Mouse (Mus musculus): Measurements from ENCODE around the gene Lrrc40. TPM values are rescaled to one million over a fixed set of nuclear protein-coding genes. Genes with fewer than 3 reads are reported as not detected.

The Lrrc40 gene
- polyA plus RNA-seq, 1 experiment from 2014 or later: 39.7 TPM

DNA sequence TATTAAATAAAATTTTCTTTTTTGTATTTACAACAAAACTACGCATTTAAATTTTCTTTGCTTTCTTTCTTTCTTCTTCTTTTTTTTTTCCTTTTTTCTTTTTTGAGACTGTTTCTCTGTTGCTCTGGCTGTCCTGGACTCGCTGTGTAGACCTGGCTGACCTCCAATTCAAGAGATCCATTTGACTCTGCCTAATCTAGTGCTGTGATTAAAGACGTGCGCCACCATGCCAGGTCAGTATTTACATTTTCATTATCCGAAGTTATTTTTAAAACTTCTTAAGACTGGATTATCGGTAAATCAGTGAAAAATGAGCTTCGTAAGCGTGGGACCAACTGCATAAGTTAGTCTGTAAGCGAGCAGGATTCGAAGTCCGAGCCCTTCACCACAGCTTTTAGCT lies 596 bp upstream of the Lrrc40 start:
- no peak for ATAC-seq (replicated peaks; ENCODE audit: extremely low read depth, insufficient read depth, low FRiP score)
- H3K4me2 ChIP-seq (ENCODE audit: low read depth, low read length): peak overlapping the region; percentile 88
- H3K4me1 ChIP-seq (ENCODE audit: control insufficient read depth, insufficient read depth, low read length): peaks cover 22% of the 10 kb centered on the region
- H3K27ac ChIP-seq (ENCODE audit: low read length): peak overlapping the region; percentile 92
- H3K9me3 ChIP-seq (replicated peaks; ENCODE audit: control insufficient read depth, low read length): no peaks in the 10 kb centered on the region
- peak overlapping the region; percentile 97 for H3K9ac ChIP-seq (ENCODE audit: low read length)
- H3K27me3 ChIP-seq (ENCODE audit: control insufficient read depth, insufficient read depth, low read length): no peaks in the 10 kb centered on the region
- H3K36me3 ChIP-seq (ENCODE audit: control insufficient read depth, insufficient read depth): no peaks in the 10 kb centered on the region
- H3K4me3 ChIP-seq (ENCODE audit: low read length): peak overlapping the region; percentile 92
- 2% methylated on average over 11 of the region's 11 CpGs for WGBS

DNA sequence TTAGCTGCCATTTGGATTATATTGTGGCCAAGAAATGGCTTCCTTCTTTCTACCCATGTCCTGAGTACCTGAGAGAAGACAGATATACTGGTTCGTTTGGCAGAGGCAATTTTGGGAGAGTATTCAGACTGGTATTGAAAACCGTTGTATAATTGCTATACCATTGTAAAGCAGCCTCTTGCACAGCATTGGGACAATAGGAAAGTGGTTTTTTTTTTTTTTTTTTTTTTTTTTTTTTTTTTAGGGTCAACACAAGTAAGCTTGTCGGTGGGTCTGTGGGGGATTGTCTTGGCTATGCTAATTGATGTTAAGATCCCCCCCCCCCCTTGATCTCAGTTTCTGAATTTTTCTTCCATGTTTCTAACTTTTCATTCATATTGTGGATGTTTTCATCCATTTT lies 1.6 kb downstream of the Lrrc40 start:
- Histone ChIP-seq H3K36me3 (ENCODE audit: control insufficient read depth, insufficient read depth) (no peaks in the 10 kb centered on the region), H3K27ac (ENCODE audit: low read length) (no peak overlapping the region), H3K4me2 (ENCODE audit: low read depth, low read length) (no peak overlapping the region), H3K4me1 (ENCODE audit: control insufficient read depth, insufficient read depth, low read length) (peaks cover 15% of the 10 kb centered on the region), H3K9me3 (replicated peaks; ENCODE audit: control insufficient read depth, low read length) (no peaks in the 10 kb centered on the region), H3K27me3 (ENCODE audit: control insufficient read depth, insufficient read depth, low read length) (no peaks in the 10 kb centered on the region), H3K9ac (ENCODE audit: low read length) (no peak overlapping the region), H3K4me3 (ENCODE audit: low read length) (no peak overlapping the region)
- WGBS: 87% methylated on average over 3 of the region's 3 CpGs
- no peak for ATAC-seq (replicated peaks; ENCODE audit: extremely low read depth, insufficient read depth, low FRiP score)

DNA sequence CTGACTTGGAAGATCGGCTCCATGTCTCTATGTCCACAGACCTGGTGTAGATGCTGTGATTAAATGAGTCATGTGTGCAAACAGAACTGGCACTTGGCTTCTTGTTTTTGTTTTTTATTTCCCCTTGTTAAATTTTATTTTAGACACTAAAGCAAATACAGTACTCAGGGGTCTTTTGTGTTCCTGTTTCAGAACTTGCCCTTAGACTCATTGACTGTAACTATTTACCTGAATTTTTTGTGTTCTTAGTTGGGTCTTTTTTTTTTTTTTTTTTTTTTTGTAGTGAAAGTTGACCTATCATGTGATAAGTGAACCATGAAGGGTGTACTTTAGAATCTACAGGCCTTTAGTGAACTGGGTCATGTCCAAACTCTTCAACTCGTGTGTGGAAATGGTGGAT lies 4.3 kb downstream of the Lrrc40 start:
- H3K27ac ChIP-seq (ENCODE audit: low read length): no peak overlapping the region
- no peak overlapping the region for H3K4me2 ChIP-seq (ENCODE audit: low read depth, low read length)
- H3K36me3 ChIP-seq (ENCODE audit: control insufficient read depth, insufficient read depth): no peaks in the 10 kb centered on the region
- H3K4me3 ChIP-seq (ENCODE audit: low read length): no peak overlapping the region
- H3K4me1 ChIP-seq (ENCODE audit: control insufficient read depth, insufficient read depth, low read length): peaks cover 3% of the 10 kb centered on the region
- H3K9ac ChIP-seq (ENCODE audit: low read length): no peak overlapping the region
- H3K9me3 ChIP-seq (replicated peaks; ENCODE audit: control insufficient read depth, low read length): no peaks in the 10 kb centered on the region
- WGBS: 83% methylated on average over 2 of the region's 2 CpGs
- no peak for ATAC-seq (replicated peaks; ENCODE audit: extremely low read depth, insufficient read depth, low FRiP score)
- no peaks in the 10 kb centered on the region for H3K27me3 ChIP-seq (ENCODE audit: control insufficient read depth, insufficient read depth, low read length)

DNA sequence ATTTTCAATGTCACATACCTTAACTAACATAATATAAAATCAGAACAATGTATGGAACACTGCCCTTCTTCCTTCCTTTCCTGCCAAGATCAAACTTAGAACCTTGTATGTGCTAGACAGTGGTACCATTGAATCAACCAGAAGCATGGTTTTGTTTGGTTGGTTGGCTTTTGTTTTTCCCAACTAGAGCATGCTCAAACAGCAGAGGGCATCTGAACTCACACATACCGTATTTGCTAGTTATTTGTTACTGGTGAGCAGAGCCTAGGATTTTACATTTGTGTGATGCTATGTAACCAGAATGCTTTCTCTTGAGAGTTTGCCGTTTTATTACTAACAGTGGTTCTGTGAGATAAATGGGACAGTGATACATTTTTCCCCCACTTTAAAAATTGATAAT lies 13.0 kb downstream of the Lrrc40 start:
- no peak for ATAC-seq (replicated peaks; ENCODE audit: extremely low read depth, insufficient read depth, low FRiP score)
- Histone ChIP-seq H3K36me3 (ENCODE audit: control insufficient read depth, insufficient read depth) (peaks cover 6% of the 10 kb centered on the region; the same call in 1 of the 2 replicates), H3K4me1 (ENCODE audit: control insufficient read depth, insufficient read depth, low read length) (no peaks in the 10 kb centered on the region), H3K9ac (ENCODE audit: low read length) (no peak overlapping the region), H3K27me3 (ENCODE audit: control insufficient read depth, insufficient read depth, low read length) (no peaks in the 10 kb centered on the region), H3K27ac (ENCODE audit: low read length) (no peak overlapping the region), H3K9me3 (replicated peaks; ENCODE audit: control insufficient read depth, low read length) (no peaks in the 10 kb centered on the region), H3K4me3 (ENCODE audit: low read length) (no peak overlapping the region), H3K4me2 (ENCODE audit: low read depth, low read length) (no peak overlapping the region)
- WGBS: 84% methylated on average over 2 of the region's 2 CpGs

DNA sequence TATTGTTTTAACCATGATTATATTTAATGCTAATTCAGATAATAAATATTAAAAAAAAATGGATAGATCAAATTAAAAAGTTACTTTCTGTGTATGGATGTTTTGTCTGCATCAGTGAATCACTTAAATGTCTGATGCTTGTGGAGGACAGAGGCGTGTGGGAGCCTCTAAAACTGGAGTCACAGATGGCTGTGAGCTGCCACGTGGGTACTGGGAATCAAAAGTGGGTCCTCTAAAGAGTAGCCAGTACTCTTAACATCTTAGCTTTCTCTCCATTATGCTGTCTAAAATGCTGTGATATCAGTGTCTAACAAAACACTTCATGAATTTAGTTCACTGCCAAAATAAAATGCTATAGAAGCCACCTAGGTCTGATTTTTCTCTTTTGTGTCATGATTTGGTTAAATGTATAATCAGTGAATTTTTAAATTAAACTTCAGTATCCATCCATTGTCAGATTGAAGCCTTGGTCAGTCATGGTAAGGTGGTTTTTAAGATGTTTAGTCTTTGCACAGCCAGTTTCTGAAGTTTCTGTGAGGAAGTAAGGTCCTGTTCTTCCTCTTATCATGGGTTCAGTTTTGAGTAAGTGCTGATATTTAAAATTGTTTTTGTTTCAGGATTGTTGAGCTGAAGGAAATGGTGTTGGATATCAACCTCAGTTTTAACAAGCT lies 24.3 kb downstream of the Lrrc40 start:
- Histone ChIP-seq H3K9me3 (replicated peaks; ENCODE audit: control insufficient read depth, low read length) (no peaks in the 10 kb centered on the region), H3K36me3 (ENCODE audit: control insufficient read depth, insufficient read depth) (peaks cover 31% of the 10 kb centered on the region), H3K27me3 (ENCODE audit: control insufficient read depth, insufficient read depth, low read length) (no peaks in the 10 kb centered on the region), H3K27ac (ENCODE audit: low read length) (no peak overlapping the region), H3K4me1 (ENCODE audit: control insufficient read depth, insufficient read depth, low read length) (no peaks in the 10 kb centered on the region), H3K4me2 (ENCODE audit: low read depth, low read length) (no peak overlapping the region), H3K4me3 (ENCODE audit: low read length) (no peak overlapping the region), H3K9ac (ENCODE audit: low read length) (no peak overlapping the region)
- no peak for ATAC-seq (replicated peaks; ENCODE audit: extremely low read depth, insufficient read depth, low FRiP score)
- 86% methylated on average over 2 of the region's 2 CpGs for WGBS

DNA sequence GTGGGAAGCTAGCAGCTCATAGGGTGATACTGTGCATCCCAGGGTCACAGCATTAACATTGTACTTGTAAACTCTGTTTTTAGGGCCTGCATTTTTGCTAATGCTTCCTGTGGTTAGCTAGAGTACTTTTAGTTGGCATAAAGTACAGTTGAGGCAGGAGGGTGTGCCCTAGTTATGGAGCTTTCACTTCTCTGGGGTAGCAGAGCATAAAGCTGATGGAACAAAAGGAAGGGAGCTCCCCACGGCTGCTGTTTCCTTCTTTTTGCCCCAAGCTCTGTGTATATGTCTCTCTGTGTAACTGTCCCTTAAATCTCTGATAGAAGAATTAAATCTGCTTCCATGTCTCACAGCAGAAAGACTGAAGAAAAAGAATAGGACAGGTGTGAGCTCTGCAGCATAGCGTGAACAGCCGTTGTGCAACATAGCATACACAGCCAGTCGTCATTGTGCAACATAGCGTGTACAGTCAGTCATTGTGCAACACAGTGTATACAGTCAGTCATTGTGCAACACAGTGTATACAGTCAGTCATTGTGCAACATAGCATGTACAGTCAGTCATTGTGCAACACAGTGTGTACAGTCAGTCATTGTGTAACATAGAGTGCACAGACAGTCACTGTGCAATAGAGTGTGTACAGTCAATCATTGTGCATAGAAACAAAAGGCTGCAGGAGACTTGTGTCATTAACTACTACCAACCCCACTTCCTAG lies 25.5 kb downstream of the Lrrc40 start:
- no peaks in the 10 kb centered on the region for H3K27me3 ChIP-seq (ENCODE audit: control insufficient read depth, insufficient read depth, low read length)
- H3K9me3 ChIP-seq (replicated peaks; ENCODE audit: control insufficient read depth, low read length): no peaks in the 10 kb centered on the region
- no peak overlapping the region for H3K9ac ChIP-seq (ENCODE audit: low read length)
- ATAC-seq (replicated peaks; ENCODE audit: extremely low read depth, insufficient read depth, low FRiP score): no peak
- H3K4me3 ChIP-seq (ENCODE audit: low read length): no peak overlapping the region
- no peaks in the 10 kb centered on the region for H3K4me1 ChIP-seq (ENCODE audit: control insufficient read depth, insufficient read depth, low read length)
- H3K4me2 ChIP-seq (ENCODE audit: low read depth, low read length): no peak overlapping the region
- 91% methylated on average over 5 of the region's 5 CpGs for WGBS
- no peak overlapping the region for H3K27ac ChIP-seq (ENCODE audit: low read length)
- H3K36me3 ChIP-seq (ENCODE audit: control insufficient read depth, insufficient read depth): peaks cover 27% of the 10 kb centered on the region

DNA sequence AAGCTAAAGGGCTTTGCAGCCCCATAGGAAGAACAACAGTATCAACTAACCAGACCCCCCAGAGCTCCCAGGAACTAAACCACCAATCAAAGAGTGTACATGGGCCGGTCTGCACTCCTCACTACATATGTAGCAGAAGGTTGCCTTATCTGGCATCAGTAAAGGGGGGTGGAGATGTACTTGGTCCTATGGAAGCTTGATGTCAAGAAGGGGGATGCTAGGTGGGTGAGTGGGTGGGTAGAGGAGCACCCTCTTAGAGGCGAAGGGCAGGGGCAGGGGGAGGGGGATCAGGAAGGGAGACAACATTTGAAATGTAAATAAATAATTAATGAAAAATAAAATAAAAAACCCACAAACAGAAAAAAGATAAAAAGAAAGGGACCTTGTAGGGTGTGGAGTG lies 28.8 kb downstream of the Lrrc40 start:
- no peak overlapping the region for H3K27ac ChIP-seq (ENCODE audit: low read length)
- 95% methylated on average over 2 of the region's 2 CpGs for WGBS
- peaks cover 8% of the 10 kb centered on the region; the same call in 1 of the 2 replicates for H3K36me3 ChIP-seq (ENCODE audit: control insufficient read depth, insufficient read depth)
- H3K4me2 ChIP-seq (ENCODE audit: low read depth, low read length): no peak overlapping the region
- no peak overlapping the region for H3K4me3 ChIP-seq (ENCODE audit: low read length)
- ATAC-seq (replicated peaks; ENCODE audit: extremely low read depth, insufficient read depth, low FRiP score): no peak
- no peaks in the 10 kb centered on the region for H3K27me3 ChIP-seq (ENCODE audit: control insufficient read depth, insufficient read depth, low read length)
- H3K9ac ChIP-seq (ENCODE audit: low read length): no peak overlapping the region
- no peaks in the 10 kb centered on the region for H3K4me1 ChIP-seq (ENCODE audit: control insufficient read depth, insufficient read depth, low read length)
- H3K9me3 ChIP-seq (replicated peaks; ENCODE audit: control insufficient read depth, low read length): no peaks in the 10 kb centered on the region

DNA sequence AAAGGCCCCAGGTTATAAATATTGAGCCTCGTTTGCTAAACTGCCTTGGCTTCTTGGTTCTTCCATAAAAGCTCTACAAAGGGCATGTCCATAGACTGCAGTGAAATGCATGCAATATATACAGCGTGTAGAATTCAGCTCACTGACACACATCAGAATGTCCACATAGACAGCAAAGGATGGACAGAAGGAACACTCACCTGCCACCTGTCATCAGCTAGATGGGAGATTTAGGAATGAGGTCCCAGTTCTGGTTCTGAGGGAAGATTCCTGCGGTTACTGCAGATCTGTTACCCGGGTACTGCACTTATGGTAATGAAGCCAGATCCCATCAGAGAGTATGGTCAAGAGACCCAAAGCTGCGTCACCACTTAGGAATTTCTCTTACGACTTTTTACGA lies 31.5 kb downstream of the Lrrc40 start:
- no peak overlapping the region for H3K4me3 ChIP-seq (ENCODE audit: low read length)
- H3K27ac ChIP-seq (ENCODE audit: low read length): no peak overlapping the region
- H3K4me1 ChIP-seq (ENCODE audit: control insufficient read depth, insufficient read depth, low read length): no peaks in the 10 kb centered on the region
- 79% methylated on average over 7 of the region's 7 CpGs for WGBS
- no peak overlapping the region for H3K4me2 ChIP-seq (ENCODE audit: low read depth, low read length)
- ATAC-seq (replicated peaks; ENCODE audit: extremely low read depth, insufficient read depth, low FRiP score): no peak
- H3K9me3 ChIP-seq (replicated peaks; ENCODE audit: control insufficient read depth, low read length): no peaks in the 10 kb centered on the region
- no peak overlapping the region for H3K9ac ChIP-seq (ENCODE audit: low read length)
- H3K36me3 ChIP-seq (ENCODE audit: control insufficient read depth, insufficient read depth): peaks cover 8% of the 10 kb centered on the region; the same call in 1 of the 2 replicates
- no peaks in the 10 kb centered on the region for H3K27me3 ChIP-seq (ENCODE audit: control insufficient read depth, insufficient read depth, low read length)

DNA sequence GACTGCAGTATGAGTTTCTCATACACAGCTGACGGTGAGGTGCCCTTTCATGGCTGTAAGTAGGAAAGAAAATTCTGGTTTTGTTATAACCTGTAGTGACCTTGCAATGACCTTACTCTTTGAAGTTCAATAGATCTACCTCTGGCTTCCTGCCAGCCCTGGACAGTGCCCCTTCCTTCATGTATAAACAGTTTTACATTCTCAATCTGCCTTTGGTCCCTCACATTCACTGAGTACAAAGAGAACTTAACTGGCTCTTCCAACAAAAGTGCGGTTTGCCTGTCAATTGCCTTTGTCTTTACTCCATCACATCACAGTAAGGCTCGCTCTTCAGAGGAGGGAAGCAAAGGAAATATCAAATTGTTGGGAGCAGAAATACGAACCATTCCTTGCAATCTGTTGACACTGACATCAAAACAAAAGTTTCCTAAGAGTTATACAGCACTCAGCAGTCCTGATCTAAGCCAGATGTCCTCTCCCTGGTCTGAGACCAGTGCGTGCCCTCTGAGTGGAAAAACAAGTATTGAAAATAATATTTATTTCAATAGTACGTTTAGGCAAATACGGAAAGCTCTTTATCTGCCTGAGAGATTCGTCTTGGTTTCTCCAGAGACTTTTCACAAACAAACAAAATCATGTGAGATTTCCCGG lies 32.3 kb downstream of the Lrrc40 start:
- Histone ChIP-seq H3K36me3 (ENCODE audit: control insufficient read depth, insufficient read depth) (peaks cover 5% of the 10 kb centered on the region; the same call in 1 of the 2 replicates), H3K4me3 (ENCODE audit: low read length) (no peak overlapping the region), H3K27ac (ENCODE audit: low read length) (no peak overlapping the region), H3K27me3 (ENCODE audit: control insufficient read depth, insufficient read depth, low read length) (no peaks in the 10 kb centered on the region), H3K9ac (ENCODE audit: low read length) (no peak overlapping the region), H3K4me1 (ENCODE audit: control insufficient read depth, insufficient read depth, low read length) (no peaks in the 10 kb centered on the region), H3K4me2 (ENCODE audit: low read depth, low read length) (no peak overlapping the region), H3K9me3 (replicated peaks; ENCODE audit: control insufficient read depth, low read length) (no peaks in the 10 kb centered on the region)
- ATAC-seq (replicated peaks; ENCODE audit: extremely low read depth, insufficient read depth, low FRiP score): no peak
- WGBS: 57% methylated on average over 9 of the region's 9 CpGs

Data from heart, embryonic 16.5 days (tissue).